Mouse (Mus musculus): ENCODE measurements at regions not wholly inside any gene's neighbourhood (a gene's known extent, or its start where the extent isn't known, plus 50 kb on each side); places are given as distances from the start of the nearest gene placed in this dataset.

DNA sequence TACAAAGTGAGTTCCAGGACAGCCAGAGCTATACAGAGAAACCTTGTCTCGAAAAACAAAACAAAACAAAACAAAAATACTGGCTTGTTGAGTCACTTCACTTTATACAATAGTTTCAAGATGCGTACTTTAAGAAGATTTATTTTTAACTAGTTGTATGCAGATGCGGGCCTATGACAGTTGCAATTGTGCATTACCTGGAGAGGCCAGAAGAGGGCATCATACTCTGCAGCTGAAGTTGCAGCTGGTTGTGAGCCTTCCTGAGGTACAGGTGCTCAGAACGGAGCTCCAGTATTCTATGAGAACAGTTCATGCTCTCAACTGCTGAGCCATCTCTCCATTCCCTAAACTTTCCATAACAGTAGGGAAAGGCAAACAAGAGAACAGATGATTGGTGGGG lies 314.2 kb upstream of the 4931429L15Rik start:
- in situ Hi-C loops (cut with MboI, MseI): no loop called here

DNA sequence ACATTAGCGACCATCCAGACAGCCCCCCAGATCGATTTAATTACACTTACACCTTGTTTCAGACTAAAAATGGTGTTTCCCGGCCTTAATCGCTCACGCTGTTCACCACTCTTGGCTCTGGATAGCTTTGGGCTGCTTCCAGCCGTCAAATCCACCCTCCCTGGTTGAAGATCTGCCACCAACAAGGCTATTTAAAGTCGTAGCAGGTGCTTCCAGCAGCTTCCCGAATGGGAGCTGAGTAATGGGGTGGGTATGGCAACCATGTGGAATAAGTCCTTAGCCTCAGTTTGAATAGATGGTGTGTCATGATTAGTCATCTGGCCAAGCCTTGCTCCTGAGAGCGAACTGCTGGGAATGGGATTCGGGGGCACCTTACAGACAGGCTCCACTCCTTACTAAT lies 312.8 kb upstream of the 4931429L15Rik start:
- in situ Hi-C loops (cut with MboI, MseI): no loop called here

DNA sequence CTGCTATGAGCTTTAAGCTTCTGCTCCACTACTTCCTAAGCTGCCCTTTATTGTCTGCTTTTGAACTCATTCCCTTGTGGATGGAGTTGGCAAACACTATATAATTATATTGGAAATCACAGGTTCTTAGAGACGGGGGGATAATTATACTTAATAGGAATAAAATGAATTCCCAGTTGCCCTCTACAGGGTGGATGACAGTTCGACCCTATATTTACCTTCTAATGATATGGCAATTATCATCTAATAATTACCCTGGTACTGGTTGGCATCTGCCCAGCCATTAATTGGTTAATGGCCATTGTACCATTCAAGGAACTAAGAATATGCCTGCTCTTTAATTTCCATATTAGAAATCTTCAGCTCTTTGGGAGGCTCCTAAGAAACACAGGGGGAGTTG lies 302.5 kb upstream of the 4931429L15Rik start:
- in situ Hi-C loops (cut with MboI, MseI): no loop called here

DNA sequence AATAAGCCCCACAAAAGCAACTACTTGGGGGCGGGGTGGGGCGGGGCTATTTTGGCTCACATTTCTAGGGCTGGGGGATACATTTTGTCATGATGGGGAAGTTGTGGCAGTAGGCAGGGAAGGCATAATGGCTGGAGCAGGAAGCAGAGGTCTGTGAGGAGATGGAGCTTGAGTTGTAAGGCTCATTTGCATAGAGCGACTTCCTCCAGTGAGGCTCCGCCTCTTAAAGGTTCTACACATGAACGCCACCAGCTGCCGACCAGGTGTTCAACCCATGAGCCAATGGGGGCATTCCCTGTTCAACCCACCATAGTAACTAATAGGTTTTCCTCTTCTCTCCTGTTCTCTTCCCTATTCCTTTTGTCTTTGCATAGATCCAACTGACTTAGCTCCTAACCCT lies 302.1 kb upstream of the 4931429L15Rik start:
- in situ Hi-C loops (cut with MboI, MseI): no loop called here

DNA sequence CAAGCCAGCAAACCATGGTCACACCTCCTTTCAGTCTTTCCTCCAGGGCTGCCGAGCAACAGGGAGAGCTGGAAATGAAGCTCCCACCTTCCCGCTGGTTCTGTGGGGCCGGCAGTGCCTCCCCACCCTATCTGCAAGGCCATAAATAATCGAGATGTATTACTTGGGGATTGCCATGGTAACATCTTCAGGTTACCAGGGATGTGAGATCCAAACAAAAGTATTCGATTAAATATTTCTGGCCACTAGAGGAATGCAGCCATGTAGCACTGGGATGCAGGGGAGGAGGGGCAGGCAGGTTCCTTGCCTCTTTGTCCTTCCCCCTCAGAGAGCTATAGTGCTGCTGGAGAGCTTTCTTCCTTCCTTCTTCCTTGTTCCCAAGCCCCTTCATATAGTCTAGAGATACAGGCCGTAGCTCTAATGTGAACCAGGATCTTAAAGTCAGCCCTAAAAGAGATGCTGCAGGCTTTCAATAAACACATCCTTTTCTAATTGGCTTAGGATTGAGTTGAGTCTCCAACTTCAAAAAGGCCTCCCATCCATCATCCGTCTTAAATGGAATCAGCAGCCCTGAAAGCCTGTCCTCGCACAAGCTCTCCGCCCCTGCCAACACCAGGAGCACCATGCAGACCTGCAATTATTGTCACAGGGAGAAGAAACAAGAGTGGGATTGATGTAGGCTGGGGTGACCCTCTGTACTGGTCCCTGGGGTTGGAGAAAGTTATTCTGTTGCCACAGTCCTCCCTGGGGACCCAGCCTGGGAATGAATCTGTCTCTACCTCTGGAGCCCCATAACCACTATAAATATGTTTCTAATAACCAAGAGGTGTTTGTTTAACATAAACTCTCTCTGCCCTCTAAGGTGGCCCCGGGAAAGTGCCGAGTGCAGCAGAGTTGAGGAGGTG lies 290.6 kb upstream of the 4931429L15Rik start:
- in situ Hi-C loops (cut with MboI, MseI): no loop called here

DNA sequence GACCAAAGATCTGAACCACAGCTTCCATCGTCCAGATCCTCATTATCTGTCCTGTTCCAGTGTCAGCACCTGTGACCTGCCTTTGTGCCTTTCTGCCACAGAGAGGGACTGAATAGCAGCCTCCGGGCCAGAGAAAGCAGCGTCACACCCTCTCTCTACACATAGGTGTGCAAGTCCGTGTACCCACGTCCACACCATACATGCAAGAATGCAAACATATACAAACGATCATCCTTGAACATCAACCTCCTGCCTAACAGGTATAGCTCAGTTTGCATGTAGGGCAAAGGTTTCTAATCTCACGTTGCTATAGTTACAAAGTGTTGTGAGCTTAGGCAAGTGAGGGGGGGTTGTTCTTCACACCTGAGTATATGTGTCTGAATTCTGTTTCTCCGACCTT lies 288.9 kb upstream of the 4931429L15Rik start:
- in situ Hi-C loops (cut with MboI, MseI): no loop called here

DNA sequence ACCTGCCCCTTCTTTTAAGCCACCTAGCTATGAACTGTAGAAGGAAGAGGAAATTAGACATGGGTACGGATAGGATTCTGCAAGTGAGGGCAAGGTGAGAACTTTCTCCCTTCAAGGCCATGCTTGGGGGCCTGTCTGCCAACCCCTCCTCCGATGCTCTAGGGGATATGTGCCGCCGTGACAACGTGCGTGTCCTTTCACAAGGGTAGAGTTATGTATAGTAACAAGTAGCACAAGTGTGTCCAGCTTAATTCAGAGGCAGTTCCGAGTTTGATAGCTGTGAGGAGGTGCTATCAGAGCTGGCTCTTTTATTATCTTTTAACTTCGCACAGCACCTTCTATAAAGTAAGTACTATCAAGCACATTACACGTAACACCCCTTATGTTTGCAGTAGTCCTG lies 281.0 kb upstream of the 4931429L15Rik start:
- in situ Hi-C loops (cut with MboI, MseI): no loop called here

DNA sequence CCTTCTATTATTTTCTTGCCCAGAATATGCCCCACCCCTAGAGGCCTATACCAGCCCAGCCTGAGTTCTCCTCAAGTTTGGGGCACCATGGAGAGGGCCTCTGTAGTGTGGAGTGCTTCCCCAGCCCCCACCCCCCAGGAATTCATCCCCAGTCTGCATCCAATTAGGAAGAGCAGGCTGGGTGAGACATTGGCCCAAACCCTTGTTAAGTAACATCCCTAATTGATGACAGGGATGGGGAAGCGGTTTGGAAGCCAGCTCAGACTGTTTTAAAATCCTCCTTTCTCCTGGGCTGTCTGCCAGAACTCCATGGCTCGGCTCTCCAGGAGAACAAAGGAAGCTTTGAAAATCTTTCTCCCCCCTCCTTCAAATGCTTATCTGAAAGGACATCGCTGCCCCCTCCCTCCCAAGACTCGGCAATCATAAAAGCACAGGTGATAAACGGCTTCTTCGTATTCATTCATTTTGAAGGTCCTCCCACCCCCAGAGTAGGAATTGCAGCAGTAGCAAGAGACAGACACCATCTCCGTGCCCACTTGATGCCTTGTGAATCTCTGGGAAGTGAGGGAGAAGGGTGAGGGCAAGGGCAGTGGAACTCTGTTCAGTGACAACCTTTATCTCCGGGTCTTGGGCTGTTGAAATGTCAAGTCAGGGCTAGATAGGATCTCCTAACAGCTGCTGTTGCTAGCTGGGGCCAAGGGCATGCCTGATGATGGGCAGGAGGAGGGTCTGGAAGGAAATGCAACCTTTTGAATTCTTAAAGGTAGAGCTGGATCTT lies 280.3 kb upstream of the 4931429L15Rik start:
- in situ Hi-C loops (cut with MboI, MseI): no loop called here

DNA sequence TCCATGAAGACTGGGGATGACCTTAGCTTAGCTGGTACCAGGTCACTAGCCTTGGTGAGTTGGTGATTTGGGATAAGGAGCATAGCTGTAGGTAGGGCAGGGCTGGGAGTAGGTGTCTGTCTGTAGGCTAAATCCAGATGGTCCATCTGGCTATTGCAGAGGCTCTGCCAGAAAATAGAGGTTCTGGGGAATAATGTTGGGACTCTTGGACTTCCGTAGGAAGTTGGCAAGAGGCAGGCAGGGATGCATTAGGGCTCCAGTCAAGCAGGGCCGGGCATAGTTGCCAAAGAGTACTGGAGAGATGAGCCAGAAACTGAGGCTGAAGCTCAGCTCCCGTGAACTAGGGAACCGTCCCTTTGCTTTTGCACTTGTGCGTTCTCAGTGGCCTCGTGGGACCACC lies 278.7 kb upstream of the 4931429L15Rik start:
- in situ Hi-C loops (cut with MboI, MseI): no loop called here

DNA sequence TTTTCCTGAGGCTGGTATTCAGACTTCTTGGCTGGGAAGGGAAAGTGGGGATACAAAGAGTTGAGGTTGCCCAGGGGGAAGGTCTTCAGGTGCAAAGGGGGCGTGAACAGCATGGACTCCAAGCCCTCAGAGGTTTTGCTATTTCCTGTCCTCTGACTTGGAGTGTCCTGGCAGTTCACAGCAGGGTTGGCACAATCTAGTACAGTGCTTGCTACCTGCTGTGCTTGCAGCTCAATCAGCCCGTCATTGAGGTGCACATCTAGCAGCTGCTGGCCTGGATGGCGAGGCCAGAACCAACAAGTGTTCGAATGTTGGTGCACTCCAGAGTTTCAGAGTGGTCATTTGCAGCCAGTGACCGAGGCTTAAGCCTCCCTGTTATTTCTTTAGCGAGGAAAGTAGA lies 273.7 kb upstream of the 4931429L15Rik start:
- in situ Hi-C loops (cut with MboI, MseI): no loop called here

DNA sequence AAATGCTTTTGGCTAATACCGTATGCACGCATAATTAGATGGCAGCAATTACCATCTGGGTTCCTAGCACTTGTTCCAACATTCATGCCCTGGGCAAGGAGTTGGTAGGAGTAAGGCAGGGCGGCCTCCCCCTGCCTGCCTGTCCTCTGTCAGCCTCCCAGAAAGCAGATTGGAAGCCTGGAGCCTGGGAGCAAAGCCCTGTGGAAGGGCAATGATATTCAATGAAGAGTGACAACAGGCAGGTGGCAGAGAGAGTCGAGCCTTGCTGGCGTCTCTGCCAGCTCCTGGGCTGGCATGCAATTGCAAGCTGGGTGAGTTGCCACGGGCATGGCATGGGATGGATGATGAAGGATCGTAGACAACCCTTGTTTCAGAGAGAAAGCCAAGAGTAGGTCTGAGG lies 273.1 kb upstream of the 4931429L15Rik start:
- in situ Hi-C loops (cut with MboI, MseI): no loop called here

DNA sequence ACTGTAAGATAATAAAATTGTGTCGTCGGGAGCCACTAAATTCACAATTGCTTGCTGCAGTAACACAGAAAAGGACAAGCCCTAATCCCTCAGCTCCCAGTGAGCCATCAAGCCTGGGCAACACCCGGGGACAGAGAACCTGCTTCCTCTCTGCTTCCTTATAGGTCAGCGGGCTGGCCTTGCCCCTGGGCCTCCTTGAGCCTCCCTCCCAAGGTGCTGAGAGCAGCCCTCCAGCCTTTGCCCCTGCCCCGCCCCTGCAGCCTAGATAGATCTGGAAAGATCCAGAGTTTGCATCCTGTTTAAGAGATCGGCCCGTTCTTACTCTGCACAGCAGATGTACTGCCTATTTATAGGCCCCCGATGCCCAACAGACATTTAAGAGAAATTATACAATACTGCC lies 267.0 kb upstream of the 4931429L15Rik start:
- in situ Hi-C loops (cut with MboI, MseI): no loop called here

DNA sequence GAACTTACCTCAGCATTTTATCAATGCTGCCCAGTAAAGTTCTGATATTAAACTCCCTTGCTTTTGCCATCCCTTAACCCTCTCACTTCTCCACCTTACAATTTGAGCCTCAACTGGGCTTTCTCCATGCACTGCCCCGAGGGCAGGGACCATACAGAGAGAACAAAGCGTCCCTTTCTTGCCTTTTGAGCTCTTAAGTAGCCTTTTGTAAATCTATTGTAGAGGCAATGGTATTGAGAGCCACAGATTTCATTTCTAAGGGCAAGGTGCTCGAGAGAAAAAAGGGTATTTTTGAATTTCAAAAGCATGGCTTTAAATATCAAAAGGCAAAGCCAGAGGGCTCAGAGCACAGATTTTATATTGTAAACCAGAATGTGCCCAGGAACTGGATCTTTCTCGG lies 262.1 kb upstream of the 4931429L15Rik start:
- in situ Hi-C loops (cut with MboI, MseI): no loop called here

DNA sequence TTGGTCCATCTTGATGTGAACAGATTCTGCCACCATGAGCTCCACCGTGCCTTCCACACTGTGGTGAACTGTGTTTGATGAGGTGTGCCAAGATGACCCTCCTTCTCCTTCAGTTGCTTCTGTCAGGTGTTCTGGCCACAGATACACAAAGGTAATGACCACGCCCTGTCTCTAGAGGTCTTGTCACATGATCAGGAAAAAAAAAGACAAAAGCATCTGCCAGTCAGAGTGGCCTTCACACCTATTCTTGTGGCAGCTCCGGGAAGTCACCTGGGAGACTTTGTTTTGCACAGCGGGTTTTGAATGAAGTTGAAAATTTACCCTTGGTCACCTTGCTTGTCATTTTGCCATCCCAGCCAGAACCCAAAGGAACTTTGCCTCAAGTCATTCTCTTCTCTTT lies 242.5 kb upstream of the 4931429L15Rik start:
- in situ Hi-C loops (cut with MboI, MseI): no loop called here

DNA sequence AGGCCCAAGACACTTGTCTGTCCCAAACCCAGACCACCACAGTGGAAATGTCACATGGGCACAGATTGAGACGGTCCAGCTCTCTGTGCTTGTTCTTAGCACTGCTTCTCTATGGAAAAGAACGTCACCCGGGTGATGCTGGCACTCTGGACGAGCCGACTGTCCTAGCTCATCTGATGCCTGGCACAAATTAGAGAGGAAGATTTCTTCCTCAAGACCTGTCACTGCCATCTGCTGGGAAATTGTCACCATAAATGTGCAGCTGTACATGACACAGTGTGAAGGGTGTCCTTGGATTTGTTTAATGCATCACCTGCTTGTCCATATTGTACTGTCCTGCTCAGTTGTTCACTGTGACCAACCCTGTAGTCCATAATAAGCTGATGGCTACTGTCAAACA lies 238.7 kb upstream of the 4931429L15Rik start:
- in situ Hi-C loops (cut with MboI, MseI): no loop called here

DNA sequence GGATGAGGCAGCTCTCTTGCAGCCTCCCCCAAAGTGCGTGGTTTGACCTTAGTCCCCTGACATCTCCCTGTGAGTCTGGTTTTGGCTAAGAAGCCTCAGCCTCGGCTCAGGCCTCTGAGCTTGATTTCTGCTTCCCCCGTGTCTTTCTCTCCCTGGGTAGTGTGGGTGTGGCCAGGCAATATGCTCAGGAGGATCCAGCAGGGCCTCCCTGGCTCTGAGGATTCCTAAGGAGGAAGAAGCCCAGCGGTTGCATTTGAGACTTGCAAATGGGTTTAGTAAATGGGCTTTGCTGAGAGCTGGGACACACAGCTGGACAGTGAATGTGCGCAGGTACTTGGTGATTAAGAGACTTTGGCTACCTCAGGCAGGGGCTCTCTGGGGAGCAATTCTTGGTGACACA lies 238.0 kb upstream of the 4931429L15Rik start:
- in situ Hi-C loops (cut with MboI, MseI): no loop called here

DNA sequence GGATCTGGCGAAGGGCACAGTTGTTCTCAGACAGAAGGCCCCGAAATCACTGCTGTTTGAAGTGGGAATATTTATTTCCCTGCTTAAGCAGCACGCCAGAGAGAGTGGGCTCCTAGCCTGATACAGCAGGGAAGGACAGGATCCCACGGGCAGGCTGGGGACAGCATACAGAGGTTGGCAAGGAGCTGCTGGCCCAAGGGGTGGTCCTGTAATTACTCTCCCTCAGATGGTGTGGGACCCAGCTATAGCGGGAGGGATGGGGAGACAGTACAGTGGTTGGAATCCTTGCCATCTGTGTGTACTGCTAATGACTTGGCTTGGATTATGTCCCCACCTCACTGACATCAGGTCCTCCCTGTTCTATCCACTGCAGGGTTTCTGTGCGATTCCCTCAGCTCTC lies 235.4 kb upstream of the 4931429L15Rik start:
- in situ Hi-C loops (cut with MboI, MseI): no loop called here

DNA sequence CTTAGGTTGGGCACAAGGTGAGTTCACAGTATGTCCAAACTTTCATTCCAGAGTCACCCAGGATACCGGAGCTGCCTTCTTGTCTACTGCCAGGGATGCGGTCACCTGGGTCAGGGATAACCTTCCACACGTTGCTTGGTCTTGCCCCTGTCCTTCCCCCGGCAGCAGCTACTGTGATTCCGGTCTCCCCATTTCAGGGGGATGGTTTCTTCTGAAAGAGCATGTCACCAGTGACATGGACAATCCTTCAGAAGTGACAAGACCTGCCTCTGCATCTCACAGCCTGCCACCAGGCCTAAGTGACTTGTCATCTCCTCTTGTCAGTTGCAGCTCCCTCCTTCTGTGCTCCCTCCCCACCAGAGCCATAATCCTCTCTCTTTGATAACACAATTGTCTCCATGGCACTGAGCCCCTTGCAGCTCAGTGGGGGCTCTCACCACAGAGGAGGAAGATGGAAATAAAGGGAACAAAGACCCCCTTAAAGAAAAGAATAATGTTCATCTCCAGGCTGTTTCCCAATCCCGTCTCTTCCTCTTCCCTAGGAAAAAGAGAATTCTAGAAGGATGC lies 234.9 kb upstream of the 4931429L15Rik start:
- in situ Hi-C loops (cut with MboI, MseI): no loop called here

DNA sequence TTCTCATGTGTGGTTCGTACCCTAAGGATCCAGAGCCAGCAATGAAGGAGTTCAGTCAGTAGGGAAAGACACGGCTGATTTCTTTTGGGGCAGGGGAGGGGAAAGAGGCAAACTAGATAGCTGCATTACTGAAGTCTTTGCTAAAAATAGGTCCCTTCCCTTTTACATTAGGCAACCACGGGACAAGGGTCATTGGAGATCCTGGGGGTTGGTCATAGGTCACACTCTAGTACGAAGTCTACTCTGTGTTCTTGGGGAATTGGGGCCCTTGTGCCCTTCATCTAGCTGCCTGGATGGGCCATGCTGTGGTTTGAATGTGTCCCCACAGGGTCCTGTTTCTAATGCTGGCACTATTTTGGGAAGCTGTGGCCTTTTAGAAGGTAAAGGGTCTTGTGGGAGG lies 229.6 kb upstream of the 4931429L15Rik start:
- in situ Hi-C loops (cut with MboI, MseI): no loop called here

DNA sequence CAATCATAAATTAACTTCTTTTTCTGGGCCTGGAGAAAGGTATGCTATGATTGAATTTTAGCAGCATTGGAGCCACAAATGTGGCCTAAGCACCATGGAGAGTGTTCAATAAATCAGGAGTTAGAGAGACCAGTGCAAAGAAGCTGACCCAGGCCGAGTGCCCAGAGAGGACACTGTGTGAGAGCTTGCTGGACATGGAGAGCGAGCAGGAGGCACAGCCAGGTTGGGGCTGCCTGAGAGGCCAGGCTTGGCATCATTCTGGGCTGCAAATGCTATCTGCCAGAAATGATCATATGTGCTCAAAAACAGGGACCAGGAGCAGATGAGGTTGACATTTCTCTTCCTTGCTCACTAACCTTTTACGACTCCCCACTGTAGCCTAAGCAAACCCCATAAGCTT lies 224.5 kb upstream of the 4931429L15Rik start:
- in situ Hi-C loops (cut with MboI, MseI): no loop called here

DNA sequence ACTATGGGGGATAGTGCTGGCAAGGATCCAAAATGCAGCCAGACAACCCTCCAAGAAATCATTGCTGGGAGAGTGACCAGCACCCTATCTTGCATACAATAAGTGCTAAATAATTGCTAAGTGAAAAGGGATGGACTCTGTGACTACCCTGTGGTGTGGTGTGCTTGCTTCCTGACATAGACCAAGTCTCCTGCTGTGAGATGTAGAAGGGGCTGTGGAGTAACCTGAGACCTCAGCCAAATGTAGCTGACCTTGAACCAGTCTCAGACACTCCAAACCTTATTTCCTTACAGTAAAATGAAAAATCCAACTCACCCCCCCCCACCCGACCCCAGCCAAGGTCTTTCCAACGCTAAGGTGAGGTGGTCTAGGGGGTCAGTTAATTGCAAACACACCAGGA lies 221.2 kb upstream of the 4931429L15Rik start:
- in situ Hi-C loops (cut with MboI, MseI): no loop called here

DNA sequence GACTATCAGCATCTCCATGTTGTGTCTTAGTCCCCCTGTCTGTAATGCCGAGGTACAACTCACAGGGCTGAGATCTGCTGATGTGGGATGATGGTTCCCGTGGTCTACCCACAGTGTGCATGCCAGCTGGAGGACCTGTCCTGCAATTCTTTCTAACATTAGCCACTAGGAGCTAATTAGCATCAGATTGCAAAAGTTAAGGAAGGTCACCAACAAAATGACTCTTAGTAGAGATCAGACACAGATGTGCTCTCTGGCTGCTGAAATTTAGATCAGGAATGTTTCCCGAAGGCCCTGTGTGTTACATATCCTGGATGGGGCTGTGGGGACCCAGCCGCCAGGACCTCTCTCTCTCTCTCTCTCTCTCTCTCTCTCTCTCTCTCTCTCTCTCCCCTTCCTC lies 218.8 kb upstream of the 4931429L15Rik start:
- in situ Hi-C loops (cut with MboI, MseI): no loop called here
